ENCODE assay signal across 8 mouse cellular contexts in genomic region chr4:93335118-93336003, GRCm38 (mm10). TPM values are rescaled to one million over a fixed set of nuclear protein-coding genes. Genes with fewer than 3 reads are reported as not detected.
A peak's percentile ranks its signal among the peaks of the same experiment; 100 is the strongest.
DNase-seq lines count a peak whose midpoint lies in the region; ATAC-seq lines count a peak whose summit lies in the region.

TSS of gene Tusc1 (minus strand) at chr4:93335511.

- no peaks in the 10 kb centered on the region for H3K4me1 ChIP-seq in hindbrain, embryonic 16.5 days (ENCODE audit: control insufficient read depth, insufficient read depth, low read depth, low read length)

- H3K9me3 ChIP-seq in hindbrain, embryonic 16.5 days (ENCODE audit: control insufficient read depth, low read length): no peaks in the 10 kb centered on the region

- H3K4me3 ChIP-seq in hindbrain, embryonic 16.5 days (ENCODE audit: low read length): peak within 1 kb of the TSS; percentile 86

- H3K27ac ChIP-seq in hindbrain, embryonic 16.5 days (ENCODE audit: low read depth, low read length): peak within 1 kb of the TSS; percentile 96

- ATAC-seq in hindbrain, embryonic 16.5 days: peak; percentile 94

- peak within 1 kb of the TSS; percentile 97 for H3K9ac ChIP-seq in hindbrain, embryonic 16.5 days (ENCODE audit: low read depth, low read length)

- peak; percentile 80 for DNase-seq in ZHBTc4 (ENCODE audit: low read depth, low spot score)
- peak; percentile 82 to 85 for DNase-seq in cerebellum, postnatal 36 days
- peak; percentile 77 for DNase-seq in gastrocnemius, adult 18-20 months (ENCODE audit: low spot score)
- DNase-seq in left cerebral cortex, adult 18-20 months (ENCODE audit: low spot score in 2 of 2): peak; percentile 70 to 80
- peak; percentile 87 to 92 for DNase-seq in lung, postnatal 4 days
- peak; percentile 66 to 70 for DNase-seq in right cerebral cortex, adult 2 months (ENCODE audit: low spot score in 2 of 2)
- DNase-seq in urinary bladder, postnatal 14 days (ENCODE audit: low spot score): peak; percentile 85

- H3K4me2 ChIP-seq in hindbrain, embryonic 16.5 days (ENCODE audit: low read length): peak within 1 kb of the TSS; percentile 89

- under 1% methylated on average over 84 of the region's 97 CpGs for WGBS in hindbrain, embryonic 16.5 days

- no peaks in the 10 kb centered on the region for H3K27me3 ChIP-seq in hindbrain, embryonic 16.5 days (replicated peaks; ENCODE audit: control insufficient read depth, insufficient read depth, low read length)

- no peaks in the 10 kb centered on the region for H3K36me3 ChIP-seq in hindbrain, embryonic 16.5 days (ENCODE audit: control insufficient read depth, insufficient read depth, low read length)

RNA-seq across cellular contexts. Expression of gene Tusc1, which starts in this region (rescaled TPM):
- 1 to 10 TPM; 1.1 to 1.4 TPM for total RNA-seq in gastrocnemius, adult 18-20 months (2021)
- 4.7 and 8.2 TPM in 2 replicates for polyA plus RNA-seq in hindbrain, embryonic 16.5 days (2015; fragmentation: Nextera tagmentation; extraction: Ambion mirVana)
- 1 to 10 TPM; 9.2 to 9.9 TPM for total RNA-seq in left cerebral cortex, adult 18-20 months (2021)

Comparison
In these comparisons a context has a peak if more than half of its experiments do, and no peak if none do; other contexts are left out.
1. Peak in every context shown above with its lines: DNase-seq, ATAC-seq, H3K4me3 ChIP-seq and H3K27ac ChIP-seq.
2. RNA of gene Tusc1 (total RNA-seq): 9.2 to 9.9 TPM in left cerebral cortex, adult 18-20 months; 1.1 to 1.4 TPM in gastrocnemius, adult 18-20 months; every median in the first group is over 4 times any median in the second.